Mouse (Mus musculus) cortical plate, adult 2 months (tissue): ENCODE results near the gene Plekha3.

ENCODE experiments used
- CTCF ChIP-seq: fragments of 200-500 bp; IDR thresholded peaks from 2 replicates; pipeline ENCODE4 v1.5.1; 2011; ENCODE audit warnings: mild to moderate bottlenecking, control low read depth, low read length; ENCODE audit not compliant: insufficient read depth; ENCODE audit errors: extremely low read depth
- POLR2A ChIP-seq: fragments of 200-500 bp; IDR thresholded peaks from 2 replicates; pipeline ENCODE4 v1.6.1; 2011; ENCODE audit warnings: mild to moderate bottlenecking, low read length, control low read depth; ENCODE audit not compliant: insufficient read depth; ENCODE audit errors: extremely low read depth

DNA sequence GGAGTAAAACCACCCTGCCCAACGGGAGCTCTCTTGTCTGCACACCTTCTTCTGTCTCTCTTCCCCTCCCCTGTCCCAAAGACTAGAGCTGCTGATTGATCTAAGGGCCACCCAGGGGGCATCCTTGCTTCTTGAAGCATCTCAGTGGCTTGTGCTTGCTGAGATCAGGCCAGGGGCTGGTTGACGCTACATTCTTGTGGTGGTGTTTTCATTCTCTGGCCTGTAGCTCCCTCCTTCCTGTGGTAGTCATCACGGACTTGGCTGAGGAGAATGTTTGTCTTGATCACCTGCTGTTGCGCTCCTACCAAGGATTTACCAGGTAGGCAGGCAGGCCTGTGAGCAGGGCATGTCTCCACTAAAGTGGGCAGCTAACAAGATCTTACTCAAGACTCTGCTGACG lies 27.7 kb downstream of the Plekha3 start:
- no peak for TF ChIP-seq CTCF
- TF ChIP-seq POLR2A = no peak
